Mouse (Mus musculus) liver, adult (tissue): ENCODE results near the gene Pf4.
A peak's percentile ranks its signal among the peaks of the same experiment; 100 is the strongest.

Source experiments
- GATA4 ChIP-seq: IDR thresholded peaks from 2 replicates; pipeline ENCODE4 v1.6.1; 2014; ENCODE audit warnings: mild to moderate bottlenecking, low read length; ENCODE audit not compliant: insufficient replicate concordance

The Pf4 gene

DNA sequence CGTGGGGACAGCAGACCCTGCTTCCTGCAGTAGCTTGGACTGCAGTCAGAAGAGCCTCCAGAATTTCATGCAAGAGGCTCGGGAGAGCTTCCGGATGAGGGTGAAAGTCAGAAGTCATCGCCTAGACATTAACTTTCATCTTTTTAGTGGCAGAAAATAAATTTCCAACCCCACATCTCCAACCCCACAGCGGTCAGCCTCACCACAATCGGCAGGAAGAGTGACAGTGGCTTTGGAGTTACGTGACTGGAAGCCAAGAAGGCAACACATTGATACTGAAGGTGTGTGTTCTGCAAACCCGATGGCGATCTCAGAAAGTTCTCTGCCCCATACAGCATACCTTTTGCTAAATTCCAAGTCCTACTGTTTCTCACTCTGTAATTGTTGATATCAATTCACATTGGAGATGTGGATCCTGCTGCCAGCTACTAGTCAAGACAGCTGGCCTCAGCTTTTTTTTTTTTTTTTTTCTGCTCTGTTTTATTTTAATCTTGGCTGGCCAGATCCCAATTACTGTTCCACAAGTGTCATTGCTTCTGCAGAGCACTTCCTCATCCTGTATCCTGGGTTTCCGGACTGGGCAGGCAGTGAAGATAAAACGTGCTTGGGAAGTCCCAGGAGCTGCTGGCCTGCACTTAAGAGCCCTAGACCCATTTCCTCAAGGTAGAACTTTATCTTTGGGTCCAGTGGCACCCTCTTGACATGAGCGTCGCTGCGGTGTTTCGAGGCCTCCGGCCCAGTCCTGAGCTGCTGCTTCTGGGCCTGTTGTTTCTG, at the start of gene Pf4:
Gene Pf4, plus strand, starts transcription at position 556 of the 774 bp plus-strand sequence.
- peak; percentile 91 for TF ChIP-seq GATA4

DNA sequence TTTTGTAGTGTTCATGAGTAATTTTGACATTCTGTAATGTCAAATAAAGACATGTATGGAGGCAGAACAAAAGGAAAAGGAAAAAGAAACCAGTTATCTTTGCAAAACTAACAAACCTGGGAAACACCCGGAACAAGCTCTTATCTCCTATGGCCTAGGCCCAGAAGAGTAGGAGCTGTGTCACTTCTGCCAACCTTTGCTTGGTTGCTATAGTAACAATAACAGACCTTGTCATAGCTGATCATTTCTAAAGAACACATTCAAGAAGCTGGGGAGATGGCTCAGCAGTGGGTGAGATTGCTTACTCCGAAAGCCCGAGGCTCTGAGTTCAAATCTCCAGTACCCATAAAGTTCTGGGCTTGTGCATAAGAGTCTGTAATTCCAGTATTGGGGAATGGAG, 49.6 kb upstream of the Pf4 start:
- TF ChIP-seq GATA4, result no peak

- TF ChIP-seq GATA4, result no peak
Measured at GRCm38 (mm10) chr5:90728254-90728653, 44.0 kb upstream of the Pf4 start.

GRCm38 (mm10) chr5:90731480-90731879, 40.8 kb upstream of the Pf4 start:
- TF ChIP-seq GATA4, result no peak

GRCm38 (mm10) chr5:90742029-90742428, 30.2 kb upstream of the Pf4 start:
- TF ChIP-seq GATA4, result no peak

- no peak for TF ChIP-seq GATA4
Measured at GRCm38 (mm10) chr5:90753934-90754333, 18.3 kb upstream of the Pf4 start.

DNA sequence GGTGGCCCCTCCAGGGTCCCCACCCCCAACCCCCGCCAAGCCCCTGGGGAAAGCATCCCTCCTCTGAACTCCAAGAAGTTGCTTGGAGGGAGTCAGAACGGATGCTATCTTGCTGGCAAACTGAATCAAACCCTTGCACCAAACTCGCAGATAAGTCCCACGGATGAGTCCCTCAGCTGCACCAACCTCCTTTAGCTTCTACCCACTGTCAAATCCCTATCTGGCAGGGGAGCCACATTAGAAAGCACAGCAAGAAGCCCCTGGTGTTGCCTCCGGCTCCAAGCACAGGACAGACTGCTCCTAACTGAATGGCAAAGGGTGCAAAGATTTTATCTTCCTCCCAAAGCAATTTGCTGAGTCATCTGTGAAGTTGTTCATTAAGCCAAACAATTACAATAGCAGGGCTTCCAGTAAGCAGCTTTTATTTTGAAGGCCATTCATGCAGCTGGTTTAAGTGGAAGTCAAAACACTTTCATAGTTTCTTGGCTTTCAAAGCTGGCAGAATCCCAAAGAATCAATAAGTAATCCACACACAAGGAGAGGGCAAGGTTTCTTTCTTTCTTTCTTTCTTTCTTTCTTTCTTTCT, 14.1 kb upstream of the Pf4 start:
- TF ChIP-seq GATA4, result no peak

GRCm38 (mm10) chr5:90759077-90760065, 12.9 kb upstream of the Pf4 start, which contains the start of gene Cxcl5:
Gene Cxcl5, plus strand, starts transcription at chr5:90759360.
- no peak for TF ChIP-seq GATA4

DNA sequence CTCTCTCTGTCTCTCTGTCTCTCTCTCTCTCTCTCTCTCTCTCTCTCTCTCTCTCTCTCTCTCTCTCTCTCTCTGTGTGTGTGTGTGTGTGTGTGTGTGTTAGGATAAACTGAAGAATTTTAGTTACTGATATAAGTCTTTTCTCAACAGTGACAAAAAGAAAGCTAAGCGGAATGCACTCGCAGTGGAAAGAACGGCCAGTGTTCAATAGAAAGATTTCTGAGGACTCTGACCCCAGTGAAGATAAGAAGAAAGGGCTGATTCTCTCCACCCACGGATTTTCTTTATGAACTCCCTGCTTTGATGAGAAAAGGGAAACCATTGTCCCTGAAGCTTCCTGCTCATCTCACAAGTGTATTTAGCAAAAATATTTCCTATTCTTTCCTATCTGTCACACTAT, 11.9 kb upstream of the Pf4 start:
- peak; percentile 53 for TF ChIP-seq GATA4

GRCm38 (mm10) chr5:90760844-90761243, 11.4 kb upstream of the Pf4 start:
- no peak for TF ChIP-seq GATA4

GRCm38 (mm10) chr5:90761834-90762233, 10.4 kb upstream of the Pf4 start:
- TF ChIP-seq GATA4, result no peak

DNA sequence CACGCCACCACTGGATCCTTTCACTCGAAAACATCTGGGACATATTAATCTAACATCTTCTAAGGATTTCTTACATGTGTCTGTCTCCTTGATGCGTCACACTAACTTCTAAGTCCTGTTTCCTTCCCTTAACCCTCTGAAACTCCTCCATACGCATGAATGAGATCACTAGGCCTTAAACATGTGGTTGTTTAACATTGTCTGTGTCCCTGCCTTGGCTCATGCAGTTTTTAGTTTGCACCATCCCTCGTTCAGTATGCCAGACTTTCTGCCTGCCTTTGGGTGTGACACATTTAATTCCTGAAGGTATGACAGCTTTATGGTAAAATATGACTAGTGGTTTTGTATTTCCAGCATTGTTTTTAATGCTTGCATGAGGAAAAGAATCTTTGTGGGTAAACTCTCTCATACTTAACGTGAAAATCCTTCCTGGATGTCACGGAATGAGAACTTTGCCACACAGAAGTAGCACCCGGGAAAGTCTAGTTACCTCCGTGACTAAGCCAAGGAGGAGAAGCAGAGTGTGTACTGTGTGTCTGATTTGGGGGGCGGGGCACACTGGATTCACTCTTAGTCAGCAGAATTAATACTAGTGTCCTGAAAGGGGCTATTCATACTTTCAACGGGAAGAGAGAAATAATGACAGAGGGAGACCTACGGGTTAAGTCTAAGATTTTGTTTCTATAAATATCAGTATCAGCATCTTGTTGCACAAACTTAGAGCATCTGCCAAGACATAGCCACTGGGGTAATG, 8.1 kb upstream of the Pf4 start:
- no peak for TF ChIP-seq GATA4

- no peak for TF ChIP-seq GATA4
Measured at GRCm38 (mm10) chr5:90765821-90766606, 6.2 kb upstream of the Pf4 start.

GRCm38 (mm10) chr5:90768218-90768617, 4.0 kb upstream of the Pf4 start, which contains the start of gene Ppbp:
Gene Ppbp, plus strand, starts transcription at chr5:90768518.
- TF ChIP-seq GATA4, result no peak
